Mouse (Mus musculus) limb, embryonic 13.5 days (tissue): ENCODE data around the gene Sebox. TPM values are rescaled to one million over a fixed set of nuclear protein-coding genes. Genes with fewer than 3 reads are reported as not detected.
A peak's percentile ranks its signal among the peaks of the same experiment; 100 is the strongest.
"Not testable (repeated sequence)": the region's sequence is repeated elsewhere in the genome, so short reads cannot be mapped to it uniquely, and the experiment has no call there.

Experiments
- ATAC-seq: fragments of 200-750 bp; cut with Nextera tagmentation; 2 replicates; pipeline ENCODE4 v1.8.0; 2017; ENCODE audit warnings: low read depth, moderate number of reproducible peaks, moderate TSS enrichment; ENCODE audit not compliant: low FRiP score
- H3K27ac ChIP-seq: fragments of 300-500 bp; sonication (generic); 2 replicates; pipeline ENCODE4 v1.5.1; 2015; ENCODE audit warnings: inconsistent platforms, mild to moderate bottlenecking, moderate library complexity
- H3K27me3 ChIP-seq: fragments of 300-500 bp; sonication (generic); 2 replicates; pipeline ENCODE4 v1.6.1; 2015; ENCODE audit warnings: mild to moderate bottlenecking, inconsistent platforms
- H3K36me3 ChIP-seq: fragments of 300-500 bp; sonication (generic); 2 replicates; pipeline ENCODE4 v1.6.1; 2015; ENCODE audit warnings: inconsistent platforms, mild to moderate bottlenecking, moderate library complexity
- H3K4me1 ChIP-seq: fragments of 300-500 bp; sonication (generic); 2 replicates; pipeline ENCODE4 v1.6.1; 2015; ENCODE audit warnings: inconsistent platforms
- H3K4me2 ChIP-seq: fragments of 300-500 bp; sonication (generic); replicated peaks from 2 replicates; pipeline ENCODE4 v1.6.1; 2015; ENCODE audit warnings: inconsistent platforms, mild to moderate bottlenecking, moderate library complexity
- H3K4me3 ChIP-seq: fragments of 300-500 bp; sonication (generic); 2 replicates; pipeline ENCODE4 v1.5.1; 2015; ENCODE audit warnings: moderate library complexity, mild to moderate bottlenecking, inconsistent platforms
- H3K9ac ChIP-seq: fragments of 300-500 bp; sonication (generic); 2 replicates; pipeline ENCODE4 v1.6.1; 2015; ENCODE audit warnings: mild to moderate bottlenecking, inconsistent platforms
- H3K9me3 ChIP-seq: fragments of 300-500 bp; sonication (generic); 2 replicates; pipeline ENCODE4 v1.6.1; 2016; ENCODE audit warnings: inconsistent platforms
- WGBS: fragments of 180-500 bp; shearing (Covaris S2); methylation state at CpG from one replicate; pipeline ENCODE4 v1.1.7; 2015; 5-methylcytosine and 5-hydroxymethylcytosine counted together
- polyA plus RNA-seq: library from polyadenylated mRNA; unstranded; fragments of >200 nt; fragmentation: Nextera tagmentation; extraction: Ambion mirVana; gene quantifications from 2 replicates; pipeline ENCODE4 v1.2.1, GENCODE M21; 2015

Sebox gene
- polyA plus RNA-seq, 1 experiment from 2014 or later: not detected

- H3K9ac ChIP-seq: no peak overlapping the region
- no peak for ATAC-seq
- no peak overlapping the region for H3K27ac ChIP-seq
- H3K4me1 ChIP-seq: no peaks in the 10 kb centered on the region
- H3K36me3 ChIP-seq: peaks cover 100% of the 10 kb centered on the region
- no peak overlapping the region for H3K4me2 ChIP-seq
- 81% methylated on average over 2 of the region's 2 CpGs for WGBS
- H3K9me3 ChIP-seq: no peaks in the 10 kb centered on the region
- no peak overlapping the region for H3K4me3 ChIP-seq
- no peaks in the 10 kb centered on the region for H3K27me3 ChIP-seq
Observed at GRCm38 (mm10) chr11:78524838-78525237, 21.6 kb downstream of the Sebox start.

- H3K9ac ChIP-seq: no peak overlapping the region
- H3K4me1 ChIP-seq: no peaks in the 10 kb centered on the region
- H3K4me3 ChIP-seq: no peak overlapping the region
- no peak overlapping the region for H3K27ac ChIP-seq
- no peaks in the 10 kb centered on the region for H3K27me3 ChIP-seq
- no peaks in the 10 kb centered on the region for H3K9me3 ChIP-seq
- H3K36me3 ChIP-seq: peaks cover 79% of the 10 kb centered on the region
- 91% methylated on average over 9 of the region's 9 CpGs for WGBS
- ATAC-seq: no peak
- no peak overlapping the region for H3K4me2 ChIP-seq
Observed at GRCm38 (mm10) chr11:78528714-78529113, 25.5 kb downstream of the Sebox start.

- H3K4me1 ChIP-seq: peaks cover 9% of the 10 kb centered on the region
- no peak overlapping the region for H3K4me2 ChIP-seq
- no peaks in the 10 kb centered on the region for H3K9me3 ChIP-seq
- no peaks in the 10 kb centered on the region for H3K27me3 ChIP-seq
- H3K36me3 ChIP-seq: peaks cover 66% of the 10 kb centered on the region
- no peak overlapping the region for H3K27ac ChIP-seq
- no peak overlapping the region for H3K4me3 ChIP-seq
- ATAC-seq: no peak
- 93% methylated on average over 12 of the region's 12 CpGs for WGBS
- no peak overlapping the region for H3K9ac ChIP-seq
Observed at GRCm38 (mm10) chr11:78530001-78530400, 26.8 kb downstream of the Sebox start.

GRCm38 (mm10) chr11:78531046-78531445 is 27.8 kb downstream of the Sebox start:
- Histone ChIP-seq H3K4me2 (no peak overlapping the region), H3K4me1 (peaks cover 12% of the 10 kb centered on the region), H3K27ac (no peak overlapping the region), H3K9me3 (no peaks in the 10 kb centered on the region), H3K9ac (no peak overlapping the region), H3K27me3 (no peaks in the 10 kb centered on the region), H3K36me3 (peaks cover 56% of the 10 kb centered on the region), H3K4me3 (no peak overlapping the region)
- 77% methylated on average over 6 of the region's 6 CpGs for WGBS
- ATAC-seq: no peak

- not testable (repeated sequence) for H3K27me3 ChIP-seq, H3K4me2 ChIP-seq, H3K9me3 ChIP-seq, H3K27ac ChIP-seq, ATAC-seq, H3K4me3 ChIP-seq, H3K9ac ChIP-seq
- peaks cover 51% of the 10 kb centered on the region for H3K36me3 ChIP-seq
- peaks cover 12% of the 10 kb centered on the region for H3K4me1 ChIP-seq
- WGBS: 89% methylated on average over 10 of the region's 10 CpGs
Observed at GRCm38 (mm10) chr11:78531515-78531914, 28.3 kb downstream of the Sebox start.

- Histone ChIP-seq H3K4me2 (peak overlapping the region; percentile 82), H3K27me3 (no peaks in the 10 kb centered on the region), H3K9me3 (no peaks in the 10 kb centered on the region), H3K27ac (no peak overlapping the region), H3K36me3 (peaks cover 33% of the 10 kb centered on the region), H3K4me3 (peak overlapping the region; percentile 84), H3K4me1 (peaks cover 26% of the 10 kb centered on the region), H3K9ac (peak overlapping the region; percentile 79)
- WGBS: 84% methylated on average over 4 of the region's 4 CpGs
- ATAC-seq: no peak
Observed at GRCm38 (mm10) chr11:78534516-78534915, 31.3 kb downstream of the Sebox start.

- no peaks in the 10 kb centered on the region for H3K27me3 ChIP-seq
- peak overlapping the region; percentile 92 for H3K27ac ChIP-seq
- no peak; the same call in 1 of the 2 replicates for ATAC-seq
- peak overlapping the region; percentile 84 for H3K4me3 ChIP-seq
- WGBS: under 1% methylated on average over 23 of the region's 23 CpGs
- peak overlapping the region; percentile 79 for H3K9ac ChIP-seq
- peak overlapping the region; percentile 82 for H3K4me2 ChIP-seq
- H3K4me1 ChIP-seq: peaks cover 26% of the 10 kb centered on the region
- no peaks in the 10 kb centered on the region for H3K9me3 ChIP-seq
- peaks cover 33% of the 10 kb centered on the region for H3K36me3 ChIP-seq
Observed at GRCm38 (mm10) chr11:78535376-78536079, 32.3 kb downstream of the Sebox start.

GRCm38 (mm10) chr11:78536080-78536689 is 32.9 kb downstream of the Sebox start, which contains the start of the genes Tnfaip1 and Ift20:
Gene Tnfaip1, minus strand, starts transcription at chr11:78536332.
Gene Ift20, plus strand, starts transcription at chr11:78536361.
- Histone ChIP-seq H3K4me3 (peak within 1 kb of the TSS; percentile 84), H3K9me3 (no peaks in the 10 kb centered on the region), H3K4me2 (peak within 1 kb of the TSS; percentile 87), H3K27ac (peak within 1 kb of the TSS; percentile 92), H3K36me3 (peaks cover 32% of the 10 kb centered on the region), H3K27me3 (no peaks in the 10 kb centered on the region), H3K4me1 (peaks cover 26% of the 10 kb centered on the region), H3K9ac (peak within 1 kb of the TSS; percentile 88)
- whole genome bisulfite sequencing: under 1% methylated on average over 52 of the region's 52 CpGs
- ATAC-seq: peak; percentile 99

GRCm38 (mm10) chr11:78536690-78537084 is 33.4 kb downstream of the Sebox start:
- peaks cover 26% of the 10 kb centered on the region for H3K4me1 ChIP-seq
- H3K27ac ChIP-seq: peak overlapping the region; percentile 87
- peak overlapping the region; percentile 84 for H3K4me3 ChIP-seq
- peaks cover 35% of the 10 kb centered on the region for H3K36me3 ChIP-seq
- H3K27me3 ChIP-seq: no peaks in the 10 kb centered on the region
- 3% methylated on average over 14 of the region's 14 CpGs for WGBS
- ATAC-seq: peak; percentile 1; the same call in 1 of the 2 replicates
- peak overlapping the region; percentile 88 for H3K9ac ChIP-seq
- peak overlapping the region; percentile 87 for H3K4me2 ChIP-seq
- no peaks in the 10 kb centered on the region for H3K9me3 ChIP-seq

GRCm38 (mm10) chr11:78540358-78540757 is 37.1 kb downstream of the Sebox start:
- H3K9ac ChIP-seq: no peak overlapping the region
- H3K27ac ChIP-seq: no peak overlapping the region
- no peaks in the 10 kb centered on the region for H3K27me3 ChIP-seq
- H3K4me3 ChIP-seq: no peak overlapping the region
- no peaks in the 10 kb centered on the region for H3K9me3 ChIP-seq
- 81% methylated on average over 3 of the region's 3 CpGs for WGBS
- H3K4me1 ChIP-seq: peaks cover 14% of the 10 kb centered on the region
- H3K4me2 ChIP-seq: no peak overlapping the region
- no peak for ATAC-seq
- peaks cover 66% of the 10 kb centered on the region for H3K36me3 ChIP-seq

GRCm38 (mm10) chr11:78544449-78545111 is 41.3 kb downstream of the Sebox start:
- no peaks in the 10 kb centered on the region for H3K27me3 ChIP-seq
- H3K4me2 ChIP-seq: no peak overlapping the region
- H3K36me3 ChIP-seq: peaks cover 56% of the 10 kb centered on the region
- 96% methylated on average over 7 of the region's 7 CpGs for WGBS
- ATAC-seq: no peak
- H3K27ac ChIP-seq: no peak overlapping the region
- no peak overlapping the region for H3K4me3 ChIP-seq
- H3K9me3 ChIP-seq: no peaks in the 10 kb centered on the region
- H3K4me1 ChIP-seq: peaks cover 17% of the 10 kb centered on the region
- no peak overlapping the region for H3K9ac ChIP-seq

GRCm38 (mm10) chr11:78545181-78545580 is 41.9 kb downstream of the Sebox start:
- no peak overlapping the region for H3K4me3 ChIP-seq
- peaks cover 50% of the 10 kb centered on the region for H3K36me3 ChIP-seq
- 67% methylated on average over 8 of the region's 8 CpGs for WGBS
- H3K27ac ChIP-seq: no peak overlapping the region
- H3K4me1 ChIP-seq: peaks cover 21% of the 10 kb centered on the region
- no peaks in the 10 kb centered on the region for H3K27me3 ChIP-seq
- no peak overlapping the region for H3K4me2 ChIP-seq
- no peak overlapping the region for H3K9ac ChIP-seq
- ATAC-seq: no peak
- no peaks in the 10 kb centered on the region for H3K9me3 ChIP-seq
